Mouse (Mus musculus) CH12.LX (cell line): ENCODE results near the gene Prlr.

Experiments used
- BHLHE40 ChIP-seq: IDR thresholded peaks from 2 replicates; pipeline ENCODE4 v1.6.1; 2011; ENCODE audit warnings: mild to moderate bottlenecking, low read depth, low read length, improper control_type of control experiment
- CHD1 ChIP-seq: IDR thresholded peaks from 2 replicates; pipeline ENCODE4 v1.6.1; 2012; ENCODE audit warnings: low read depth, low read length, improper control_type of control experiment, inconsistent platforms
- CHD2 ChIP-seq: IDR thresholded peaks from 2 replicates; pipeline ENCODE4 v1.6.1; 2011; ENCODE audit warnings: low read length, improper control_type of control experiment
- CTCF ChIP-seq, 2 experiments: IDR thresholded peaks in 1 of 2; conservative IDR thresholded peaks in 1 of 2; 2 replicates each; pipeline ENCODE4 v1.5.1; 2011 to 2012; ENCODE audit warnings: low read depth in 2 of 2, low read length in 2 of 2, improper control_type of control experiment in 1 of 2, inconsistent platforms in 1 of 2, mild to moderate bottlenecking in 1 of 2, moderate library complexity in 1 of 2
- EP300 ChIP-seq: IDR thresholded peaks from 2 replicates; pipeline ENCODE4 v1.6.1; 2011; ENCODE audit warnings: low read length, improper control_type of control experiment
- KAT2A ChIP-seq: IDR thresholded peaks from 2 replicates; pipeline ENCODE4 v1.6.1; 2012; ENCODE audit warnings: low read length, improper control_type of control experiment, inconsistent platforms; ENCODE audit not compliant: insufficient replicate concordance
- MAFK ChIP-seq: IDR thresholded peaks from 2 replicates; pipeline ENCODE4 v1.6.1; 2011; ENCODE audit warnings: low read length, improper control_type of control experiment; ENCODE audit not compliant: insufficient replicate concordance
- MAX ChIP-seq: IDR thresholded peaks from 2 replicates; pipeline ENCODE4 v1.6.1; 2011; ENCODE audit warnings: low read length, improper control_type of control experiment
- POLR2A ChIP-seq: IDR thresholded peaks from 2 replicates; pipeline ENCODE4 v1.6.1; 2011; ENCODE audit warnings: low read depth, mild to moderate bottlenecking, improper control_type of control experiment, low read length
- ZKSCAN1 ChIP-seq: IDR thresholded peaks from 2 replicates; pipeline ENCODE4 v1.6.1; 2012; ENCODE audit warnings: low read depth, inconsistent platforms, low read length, improper control_type of control experiment, borderline replicate concordance

GRCm38 (mm10) chr15:10296570-10296969, 119.5 kb downstream of the Prlr start:
- TF ChIP-seq MAX: no peak
- TF ChIP-seq ZKSCAN1: no peak
- TF ChIP-seq POLR2A: no peak
- TF ChIP-seq CTCF (conservative IDR thresholded peaks at IDR 0.05 in 1 of 2, IDR thresholded peaks at IDR 0.05 in 1 of 2; ENCODE audit: low read depth in 2 of 2, low read length in 2 of 2): no peak
- no peak for TF ChIP-seq KAT2A
- no peak for TF ChIP-seq BHLHE40
- TF ChIP-seq CHD1: no peak
- no peak for TF ChIP-seq EP300
- TF ChIP-seq CHD2: no peak
- TF ChIP-seq MAFK: no peak
